Mouse (Mus musculus) midbrain, postnatal 0 days (tissue): ENCODE measurements around the gene Lingo3. TPM values are rescaled to one million over a fixed set of nuclear protein-coding genes. Genes with fewer than 3 reads are reported as not detected.
"Not testable (repeated sequence)": the region's sequence is repeated elsewhere in the genome, so short reads cannot be mapped to it uniquely, and the experiment has no call there.

Experiments
- ATAC-seq: fragments of 200-750 bp; cut with Nextera tagmentation; 2 replicates; pipeline ENCODE4 v1.8.0; 2017; ENCODE audit warnings: moderate number of reproducible peaks, mild to moderate bottlenecking, moderate TSS enrichment, moderate library complexity; ENCODE audit not compliant: low FRiP score
- DNase-seq: peaks from one replicate; pipeline ENCODE4 v3.0.0-alpha.2; 2015; ENCODE audit warnings: low spot score
- H3K27ac ChIP-seq: fragments of 300-500 bp; sonication (generic); 2 replicates; pipeline ENCODE4 v1.5.1; 2014; ENCODE audit warnings: low read depth, mild to moderate bottlenecking, low read length, mixed read lengths
- H3K27me3 ChIP-seq: fragments of 300-500 bp; sonication (generic); 2 replicates; pipeline ENCODE4 v1.6.1; 2014; ENCODE audit warnings: low read length, control low read depth, mixed read lengths; ENCODE audit not compliant: insufficient read depth
- H3K36me3 ChIP-seq: fragments of 300-500 bp; sonication (generic); 2 replicates; pipeline ENCODE4 v1.6.1; 2014; ENCODE audit warnings: low read length, control low read depth, mixed read lengths; ENCODE audit not compliant: insufficient read depth
- H3K4me1 ChIP-seq: fragments of 300-500 bp; sonication (generic); 2 replicates; pipeline ENCODE4 v1.6.1; 2014; ENCODE audit warnings: mild to moderate bottlenecking, control low read depth, antibody characterized with exemption, low read length, mixed read lengths; ENCODE audit not compliant: insufficient read depth
- H3K4me2 ChIP-seq: fragments of 300-500 bp; sonication (generic); 2 replicates; pipeline ENCODE4 v1.6.1; 2014; ENCODE audit warnings: low read depth, mild to moderate bottlenecking, low read length, mixed read lengths; ENCODE audit not compliant: poor library complexity, severe bottlenecking
- H3K4me3 ChIP-seq: fragments of 300-500 bp; sonication (generic); 2 replicates; pipeline ENCODE4 v1.5.1; 2014; ENCODE audit warnings: low read depth, mild to moderate bottlenecking, low read length, moderate library complexity
- H3K9ac ChIP-seq: fragments of 300-500 bp; sonication (generic); replicated peaks from 2 replicates; pipeline ENCODE4 v1.6.1; 2014; ENCODE audit warnings: mild to moderate bottlenecking, low read length, moderate library complexity, mixed read lengths; ENCODE audit not compliant: poor library complexity, severe bottlenecking
- H3K9me3 ChIP-seq: fragments of 300-500 bp; sonication (generic); 2 replicates; pipeline ENCODE4 v1.6.1; 2016; ENCODE audit warnings: low read length, control low read depth
- CTCF ChIP-seq: IDR thresholded peaks from 2 replicates; pipeline ENCODE4 v1.5.1; 2016; ENCODE audit warnings: antibody characterized with exemption, mild to moderate bottlenecking
- WGBS: fragments of 180-500 bp; shearing (Covaris S2); extraction: QIAGEN DNeasy Blood & Tissue Kit; methylation state at CpG from one replicate; pipeline ENCODE4 v1.1.7; 2014; 5-methylcytosine and 5-hydroxymethylcytosine counted together
- polyA plus RNA-seq: library from polyadenylated mRNA; unstranded; fragments of >200 nt; fragmentation: Nextera tagmentation; extraction: Ambion mirVana; gene quantifications from 2 replicates; pipeline ENCODE4 v1.2.1, GENCODE M21; 2015
- total RNA-seq: library from RNA; depleted of rRNA; stranded (reverse); fragments of >200 nt; gene quantifications from 2 replicates; pipeline ENCODE4 v1.2.3, GENCODE M21; 2014

The Lingo3 gene
- total and polyA plus RNA-seq, 2 experiments from 2014 or later: 24.4 to 61.0 TPM

- Histone ChIP-seq H3K4me3 (no peak overlapping the region), H3K27ac (no peak overlapping the region), H3K36me3 (peaks cover 12% of the 10 kb centered on the region), H3K4me1 (no peaks in the 10 kb centered on the region), H3K4me2 (no peak overlapping the region), H3K9me3 (no peaks in the 10 kb centered on the region), H3K27me3 (no peaks in the 10 kb centered on the region), H3K9ac (no peak overlapping the region)
- no peak for TF ChIP-seq CTCF
- 54% methylated on average over 30 of the region's 30 CpGs for WGBS
- DNase-seq (no peak), ATAC-seq (no peak)
Measured at GRCm38 (mm10) chr10:80835617-80836016, 8.2 kb downstream of the Lingo3 start.

- ATAC-seq (no peak), DNase-seq (no peak)
- H3K4me2 ChIP-seq: no peak overlapping the region
- peaks cover 25% of the 10 kb centered on the region for H3K36me3 ChIP-seq
- H3K4me1 ChIP-seq: peaks cover 2% of the 10 kb centered on the region; the same call in 1 of the 2 replicates
- 34% methylated on average over 7 of the region's 7 CpGs for WGBS
- no peaks in the 10 kb centered on the region for H3K9me3 ChIP-seq
- H3K27ac ChIP-seq: no peak overlapping the region
- H3K9ac ChIP-seq: no peak overlapping the region
- no peak for TF ChIP-seq CTCF
- no peak overlapping the region for H3K4me3 ChIP-seq
- no peaks in the 10 kb centered on the region for H3K27me3 ChIP-seq
Measured at GRCm38 (mm10) chr10:80832818-80833217, 11.0 kb downstream of the Lingo3 start.

- 6% methylated on average over 9 of the region's 9 CpGs for WGBS
- DNase-seq: peak; percentile 36
- no peak overlapping the region for H3K9ac ChIP-seq
- peaks cover 25% of the 10 kb centered on the region for H3K36me3 ChIP-seq
- H3K4me2 ChIP-seq: no peak overlapping the region
- H3K4me3 ChIP-seq: no peak overlapping the region
- no peak for ATAC-seq
- H3K27me3 ChIP-seq: no peaks in the 10 kb centered on the region
- no peak for TF ChIP-seq CTCF
- H3K9me3 ChIP-seq: no peaks in the 10 kb centered on the region
- peaks cover 6% of the 10 kb centered on the region; the same call in 1 of the 2 replicates for H3K4me1 ChIP-seq
- no peak overlapping the region for H3K27ac ChIP-seq
Measured at GRCm38 (mm10) chr10:80831136-80831535, 12.7 kb downstream of the Lingo3 start.

- no peaks in the 10 kb centered on the region for H3K9me3 ChIP-seq
- H3K36me3 ChIP-seq: peaks cover 19% of the 10 kb centered on the region
- peaks cover 6% of the 10 kb centered on the region; the same call in 1 of the 2 replicates for H3K4me1 ChIP-seq
- TF ChIP-seq CTCF: no peak
- ATAC-seq (no peak), DNase-seq (no peak)
- H3K27ac ChIP-seq: no peak overlapping the region
- no peak overlapping the region for H3K9ac ChIP-seq
- no peak overlapping the region for H3K4me2 ChIP-seq
- no peak overlapping the region for H3K4me3 ChIP-seq
- H3K27me3 ChIP-seq: no peaks in the 10 kb centered on the region
- WGBS: 56% methylated on average over 1 of the region's 1 CpGs
Measured at GRCm38 (mm10) chr10:80829359-80830278, 14.2 kb downstream of the Lingo3 start.

GRCm38 (mm10) chr10:80828587-80828986 is 15.3 kb downstream of the Lingo3 start:
- ATAC-seq, H3K27ac ChIP-seq, H3K4me1 ChIP-seq, H3K27me3 ChIP-seq, H3K9me3 ChIP-seq, DNase-seq, H3K9ac ChIP-seq: not testable (repeated sequence)
- H3K4me2 ChIP-seq: peak overlapping the region; percentile 98
- peak overlapping the region; percentile 74; the same call in 1 of the 2 replicates for H3K4me3 ChIP-seq
- H3K36me3 ChIP-seq: peaks cover 17% of the 10 kb centered on the region
- 87% methylated on average over 6 of the region's 9 CpGs for WGBS

- peak overlapping the region; percentile 74 for H3K4me3 ChIP-seq
- H3K9ac ChIP-seq: peak overlapping the region; percentile 88
- no peak for TF ChIP-seq CTCF
- ATAC-seq (no peak), DNase-seq (no peak)
- no peak overlapping the region for H3K27ac ChIP-seq
- H3K9me3 ChIP-seq: no peaks in the 10 kb centered on the region
- peaks cover 14% of the 10 kb centered on the region for H3K36me3 ChIP-seq
- WGBS: 81% methylated on average over 10 of the region's 10 CpGs
- no peaks in the 10 kb centered on the region for H3K27me3 ChIP-seq
- peaks cover 6% of the 10 kb centered on the region; the same call in 1 of the 2 replicates for H3K4me1 ChIP-seq
- peak overlapping the region; percentile 98 for H3K4me2 ChIP-seq
Measured at GRCm38 (mm10) chr10:80827870-80828420, 15.9 kb downstream of the Lingo3 start.
